Mouse (Mus musculus) lung, postnatal 0 days (tissue): ENCODE results near the gene Naa80. TPM values are rescaled to one million over a fixed set of nuclear protein-coding genes. Genes with fewer than 3 reads are reported as not detected.

Experiments used
- ATAC-seq: fragments of 200-750 bp; cut with Nextera tagmentation; 2 replicates; pipeline ENCODE4 v1.8.0; 2017; ENCODE audit warnings: moderate library complexity
- DNase-seq: peaks from one replicate; pipeline ENCODE4 v3.0.0-alpha.2; 2016; ENCODE audit warnings: low spot score
- H3K27ac ChIP-seq: fragments of 300-500 bp; sonication (generic); 2 replicates; pipeline ENCODE4 v1.5.1; 2014; ENCODE audit warnings: antibody characterized with exemption, mild to moderate bottlenecking, low read length, mixed read lengths
- H3K27me3 ChIP-seq: fragments of 300-500 bp; sonication (generic); replicated peaks from 2 replicates; pipeline ENCODE4 v1.6.1; 2014; ENCODE audit warnings: low read length, mixed read lengths; ENCODE audit not compliant: insufficient read depth
- H3K36me3 ChIP-seq: fragments of 300-500 bp; sonication (generic); 2 replicates; pipeline ENCODE4 v1.6.1; 2014; ENCODE audit warnings: low read length, mixed read lengths; ENCODE audit not compliant: insufficient read depth
- H3K4me1 ChIP-seq: fragments of 300-500 bp; sonication (generic); 2 replicates; pipeline ENCODE4 v1.6.1; 2014; ENCODE audit warnings: antibody characterized with exemption, low read depth, low read length, mixed read lengths; ENCODE audit not compliant: insufficient read depth
- H3K4me2 ChIP-seq: fragments of 300-500 bp; sonication (generic); replicated peaks from 2 replicates; pipeline ENCODE4 v1.6.1; 2014; ENCODE audit warnings: low read depth, mild to moderate bottlenecking, low read length, moderate library complexity, mixed read lengths
- H3K4me3 ChIP-seq: fragments of 300-500 bp; sonication (generic); 2 replicates; pipeline ENCODE4 v1.5.1; 2014; ENCODE audit warnings: low read depth, low read length
- H3K9ac ChIP-seq: fragments of 300-500 bp; sonication (generic); replicated peaks from 2 replicates; pipeline ENCODE4 v1.6.1; 2014; ENCODE audit warnings: low read depth, mild to moderate bottlenecking
- H3K9me3 ChIP-seq: fragments of 300-500 bp; sonication (generic); 2 replicates; pipeline ENCODE4 v1.6.1; 2016; ENCODE audit warnings: low read length, mixed read lengths
- CTCF ChIP-seq: IDR thresholded peaks from 2 replicates; pipeline ENCODE4 v1.5.1; 2016; ENCODE audit warnings: antibody characterized with exemption, mild to moderate bottlenecking
- EP300 ChIP-seq: IDR thresholded peaks from 2 replicates; pipeline ENCODE4 v1.6.1; 2016; ENCODE audit warnings: antibody characterized with exemption, mild to moderate bottlenecking, control low read depth
- WGBS: fragments of 180-500 bp; shearing (Covaris S2); extraction: QIAGEN DNeasy Blood & Tissue Kit; methylation state at CpG from one replicate; pipeline ENCODE4 v1.1.7; 2014; 5-methylcytosine and 5-hydroxymethylcytosine counted together
- polyA plus RNA-seq: library from polyadenylated mRNA; unstranded; fragments of >200 nt; fragmentation: Nextera tagmentation; extraction: Ambion mirVana; gene quantifications from 2 replicates; pipeline ENCODE4 v1.2.1, GENCODE M21; 2015

Gene Naa80
- polyA plus RNA-seq, 1 experiment from 2014 or later = 22.0 TPM

GRCm38 (mm10) chr9:107627387-107628255 is 48.9 kb downstream of the Naa80 start:
- ATAC-seq (no peak), DNase-seq (no peak)
- WGBS = 37% methylated on average over 20 of the region's 20 CpGs
- TF ChIP-seq EP300 = no peak
- no peak for TF ChIP-seq CTCF
- Histone ChIP-seq H3K36me3 (0 out of 2 replicates have a peak, but pooled peaks cover 4% of the 10 kb centered on the region), H3K4me3 (no peak overlapping the region), H3K4me2 (peak overlapping the region; percentile 41; the same call in 1 of the 2 replicates), H3K4me1 (peaks cover 52% of the 10 kb centered on the region), H3K9me3 (no peaks in the 10 kb centered on the region), H3K9ac (peak overlapping the region; percentile 23; the same call in 1 of the 2 replicates), H3K27ac (peak overlapping the region; percentile 86), H3K27me3 (no peaks in the 10 kb centered on the region)

GRCm38 (mm10) chr9:107628721-107629410 is 50.2 kb downstream of the Naa80 start:
- WGBS = 41% methylated on average over 14 of the region's 15 CpGs
- peaks cover 55% of the 10 kb centered on the region for H3K4me1 ChIP-seq
- TF ChIP-seq CTCF (no peak), EP300 (no peak)
- 0 out of 2 replicates have a peak, but pooled peaks cover 4% of the 10 kb centered on the region for H3K36me3 ChIP-seq
- no peak overlapping the region; the same call in 1 of the 2 replicates for H3K4me3 ChIP-seq
- H3K27me3 ChIP-seq = no peaks in the 10 kb centered on the region
- H3K27ac ChIP-seq = peak overlapping the region; percentile 86
- DNase-seq (peak; percentile 77), ATAC-seq (peak; percentile 31)
- H3K9ac ChIP-seq = peak overlapping the region; percentile 1
- H3K4me2 ChIP-seq = peak overlapping the region; percentile 30
- no peaks in the 10 kb centered on the region for H3K9me3 ChIP-seq

DNA sequence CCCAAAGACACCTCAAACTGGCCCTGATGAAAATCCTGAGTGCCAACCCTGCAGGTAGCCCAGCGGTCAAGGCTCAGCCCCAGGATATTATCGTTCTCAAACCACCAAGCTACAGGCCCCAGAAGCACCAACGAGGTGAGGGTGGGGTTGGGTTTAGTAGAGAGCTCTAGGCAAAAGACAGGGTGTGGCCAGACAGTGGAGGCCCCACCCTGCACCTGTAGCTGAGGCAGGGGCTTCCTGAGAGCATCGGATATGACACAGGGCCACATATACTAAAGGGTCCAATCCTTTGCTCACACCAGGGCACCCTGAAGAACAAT is 50.7 kb downstream of the Naa80 start:
- 0 out of 2 replicates have a peak, but pooled peaks cover 4% of the 10 kb centered on the region for H3K36me3 ChIP-seq
- H3K9me3 ChIP-seq = no peaks in the 10 kb centered on the region
- H3K9ac ChIP-seq = peak overlapping the region; percentile 1; the same call in 1 of the 2 replicates
- 37% methylated on average over 4 of the region's 4 CpGs for WGBS
- DNase-seq (no peak), ATAC-seq (no peak)
- H3K27me3 ChIP-seq = no peaks in the 10 kb centered on the region
- no peak for TF ChIP-seq CTCF
- TF ChIP-seq EP300 = no peak
- peak overlapping the region; percentile 86 for H3K27ac ChIP-seq
- H3K4me3 ChIP-seq = no peak overlapping the region
- peaks cover 55% of the 10 kb centered on the region for H3K4me1 ChIP-seq
- peak overlapping the region; percentile 27 for H3K4me2 ChIP-seq

- Histone ChIP-seq H3K4me2 (peak overlapping the region; percentile 27), H3K27ac (peak overlapping the region; percentile 86), H3K9ac (peak overlapping the region; percentile 20; the same call in 1 of the 2 replicates), H3K27me3 (no peaks in the 10 kb centered on the region), H3K36me3 (0 out of 2 replicates have a peak, but pooled peaks cover 4% of the 10 kb centered on the region), H3K4me1 (peaks cover 55% of the 10 kb centered on the region), H3K4me3 (no peak overlapping the region), H3K9me3 (no peaks in the 10 kb centered on the region)
- DNase-seq = no peak
- no peak for ATAC-seq
- WGBS = 17% methylated on average over 14 of the region's 14 CpGs
- TF ChIP-seq CTCF (no peak), EP300 (no peak)
Measured at GRCm38 (mm10) chr9:107629901-107630425, 51.3 kb downstream of the Naa80 start.

GRCm38 (mm10) chr9:107630576-107630975 is 51.9 kb downstream of the Naa80 start:
- DNase-seq = no peak
- Histone ChIP-seq H3K4me1 (peaks cover 55% of the 10 kb centered on the region), H3K36me3 (0 out of 2 replicates have a peak, but pooled peaks cover 2% of the 10 kb centered on the region), H3K9ac (no peak overlapping the region), H3K4me3 (no peak overlapping the region), H3K9me3 (no peaks in the 10 kb centered on the region), H3K27me3 (no peaks in the 10 kb centered on the region), H3K27ac (peak overlapping the region; percentile 86), H3K4me2 (peak overlapping the region; percentile 23; the same call in 1 of the 2 replicates)
- WGBS = 16% methylated on average over 4 of the region's 4 CpGs
- TF ChIP-seq CTCF (no peak), EP300 (no peak)
- ATAC-seq = no peak

DNA sequence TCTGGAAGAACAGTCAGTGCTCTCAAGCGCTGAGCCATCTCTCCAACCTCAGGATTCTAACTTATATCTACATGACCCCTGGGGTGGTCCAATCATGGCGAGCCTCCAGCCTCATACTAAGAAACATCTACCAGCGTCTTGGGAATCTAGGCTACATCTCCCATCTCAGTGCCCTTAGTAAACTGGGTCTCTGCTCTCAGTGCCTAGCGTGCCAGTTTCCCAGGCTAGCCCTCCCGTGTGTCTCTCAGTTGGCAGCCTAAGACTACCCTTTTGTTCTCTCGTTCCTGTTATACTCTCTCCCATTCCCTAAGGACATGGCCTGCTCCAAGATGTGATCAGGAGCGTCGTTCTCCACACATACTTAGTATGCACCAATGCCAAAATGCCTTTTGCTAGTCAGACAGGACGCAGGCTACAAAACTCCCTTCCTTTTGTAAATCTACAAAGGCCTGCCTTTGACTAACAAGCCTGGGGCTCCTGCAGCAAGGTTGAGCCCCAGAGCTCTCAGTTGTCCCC is 52.7 kb downstream of the Naa80 start:
- no peaks in the 10 kb centered on the region for H3K36me3 ChIP-seq
- H3K4me3 ChIP-seq = no peak overlapping the region
- no peak for DNase-seq
- 0 out of 2 replicates have a peak overlapping the region, but pooled peaks have one; percentile 17 for H3K4me2 ChIP-seq
- no peaks in the 10 kb centered on the region for H3K27me3 ChIP-seq
- H3K9ac ChIP-seq = no peak overlapping the region
- no peak overlapping the region for H3K27ac ChIP-seq
- no peaks in the 10 kb centered on the region for H3K9me3 ChIP-seq
- peaks cover 52% of the 10 kb centered on the region for H3K4me1 ChIP-seq
- 68% methylated on average over 9 of the region's 9 CpGs for WGBS
- no peak for ATAC-seq
- no peak for TF ChIP-seq CTCF
